Mouse (Mus musculus): Measurements from ENCODE around the gene Ilk. TPM values are rescaled to one million over a fixed set of nuclear protein-coding genes. Genes with fewer than 3 reads are reported as not detected.

The Ilk gene
- 30.6 and 38.7 TPM in 2 replicates for polyA plus RNA-seq (2012; ENCODE audit: low replicate concordance)

DNA sequence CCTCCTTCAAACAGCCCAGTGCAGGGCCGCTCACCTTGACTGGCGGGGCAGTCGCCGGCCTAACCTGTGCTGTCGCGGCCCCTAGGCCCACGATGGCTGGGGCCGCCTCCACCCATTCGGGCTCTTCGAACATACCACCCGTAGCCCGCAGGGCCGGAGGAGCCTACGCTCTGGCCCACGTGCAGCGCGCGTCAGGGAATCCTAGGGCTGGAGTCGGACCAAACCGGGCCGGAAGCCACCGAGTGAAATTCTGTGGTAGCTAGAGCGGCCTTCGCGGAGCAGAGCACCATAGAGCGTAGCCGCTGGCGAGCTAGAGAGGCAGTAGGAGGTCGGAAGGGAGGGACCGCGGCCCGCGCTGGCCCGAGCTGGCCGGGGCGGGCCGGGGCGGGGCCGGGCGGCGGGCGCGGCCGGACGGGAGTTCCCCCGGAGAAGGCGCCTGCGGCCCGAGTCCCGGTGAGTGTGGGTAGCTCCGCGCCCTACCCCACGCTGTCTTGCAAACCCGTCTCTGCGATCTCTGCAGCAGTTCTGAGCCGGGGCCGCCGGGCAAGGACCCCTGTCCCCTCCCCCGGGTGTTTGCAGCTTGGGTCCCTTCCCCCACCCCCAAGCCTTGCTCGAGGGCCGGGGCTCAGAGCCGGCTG lies at the start of gene Ilk:
TSS of gene Ilk (plus strand) at position 329 of the 638 bp plus-strand sequence.

GRCm38 (mm10) chr7:105736911-105737521 lies 624 bp downstream of the Ilk start, which contains the start of gene Rrp8:
Gene Rrp8, minus strand, starts transcription at chr7:105737385.

DNA sequence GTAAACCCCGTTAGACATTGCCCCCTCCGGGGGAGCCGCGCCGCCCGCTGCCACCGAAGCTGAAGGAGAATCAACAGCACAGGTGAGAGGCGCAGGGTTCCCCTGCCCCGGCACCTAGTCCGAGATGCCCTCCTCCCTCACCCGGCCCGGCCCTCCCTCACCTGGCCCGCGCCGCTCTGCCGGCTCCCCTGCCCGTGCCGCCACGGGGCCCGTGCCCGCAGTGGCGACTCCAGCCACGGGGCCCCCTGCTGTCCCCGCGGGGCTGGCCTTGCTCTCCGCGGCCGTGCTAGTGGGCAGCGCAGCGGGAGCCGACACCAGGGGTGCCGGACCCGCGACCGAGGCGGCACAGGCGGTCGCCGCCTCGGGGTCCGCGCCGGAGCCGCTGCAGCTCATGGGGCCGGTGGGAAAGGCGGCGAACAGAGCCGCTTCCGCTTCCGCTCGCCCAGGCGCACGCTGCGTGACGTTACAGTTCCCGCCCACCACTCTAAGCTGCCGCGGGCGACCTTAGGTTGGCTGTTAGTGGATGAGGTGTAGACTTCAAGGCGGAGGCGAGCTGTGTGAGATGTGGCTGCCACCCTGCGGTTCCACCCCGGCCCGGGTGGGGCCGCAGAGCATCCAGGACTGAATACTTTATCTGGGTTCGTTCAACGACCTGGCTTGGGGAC lies 7.7 kb downstream of the Ilk start, which contains the start of gene Taf10:
TSS of gene Taf10 (minus strand) at position 436 of the 665 bp plus-strand sequence.

DNA sequence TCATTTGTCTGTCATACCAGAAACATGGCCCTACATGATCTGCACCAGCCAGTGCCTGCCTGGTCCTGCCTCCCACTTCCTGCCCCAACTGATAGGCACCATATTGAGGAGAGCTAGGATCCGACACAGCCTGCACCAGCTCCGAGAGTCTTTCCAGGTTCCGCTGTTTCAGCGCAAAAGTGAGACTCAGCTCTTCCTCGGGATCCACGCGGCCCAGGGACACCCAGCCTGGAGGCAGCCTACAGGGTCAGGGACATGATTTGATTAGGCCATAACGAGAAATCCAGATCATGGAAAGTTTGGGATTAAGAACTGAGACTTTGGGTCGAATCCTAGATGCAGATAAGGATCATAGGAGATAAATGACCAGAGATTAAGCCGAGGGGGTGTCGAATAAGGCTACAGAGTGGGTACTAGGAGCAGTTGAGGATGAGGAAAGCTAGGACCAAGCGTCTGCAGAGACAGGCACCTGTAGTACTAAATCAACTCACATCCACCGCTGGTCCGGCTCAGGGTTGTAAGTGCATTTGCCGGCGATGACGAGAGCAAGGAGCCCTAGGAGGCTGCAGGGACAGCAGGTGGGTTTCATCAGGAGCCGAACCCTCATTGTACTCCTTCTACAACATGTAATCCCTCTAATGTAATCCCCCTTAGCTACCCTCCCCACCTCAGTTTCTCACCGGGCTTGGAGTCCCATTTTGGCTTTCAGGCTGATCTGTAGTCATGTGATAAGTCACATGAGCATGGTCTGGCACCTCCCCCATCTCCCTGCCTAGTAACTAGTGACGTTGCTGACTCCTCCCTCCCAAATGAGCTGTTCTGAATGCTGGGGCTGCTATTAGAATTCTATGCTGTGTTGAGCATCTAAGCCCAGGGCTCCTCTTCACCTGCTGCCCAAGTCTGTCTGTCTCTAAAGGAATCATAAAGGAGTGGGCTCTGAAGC lies 15.4 kb downstream of the Ilk start, which contains the start of gene Tpp1:
TSS of gene Tpp1 (minus strand) at position 745 of the 943 bp plus-strand sequence.

DNA sequence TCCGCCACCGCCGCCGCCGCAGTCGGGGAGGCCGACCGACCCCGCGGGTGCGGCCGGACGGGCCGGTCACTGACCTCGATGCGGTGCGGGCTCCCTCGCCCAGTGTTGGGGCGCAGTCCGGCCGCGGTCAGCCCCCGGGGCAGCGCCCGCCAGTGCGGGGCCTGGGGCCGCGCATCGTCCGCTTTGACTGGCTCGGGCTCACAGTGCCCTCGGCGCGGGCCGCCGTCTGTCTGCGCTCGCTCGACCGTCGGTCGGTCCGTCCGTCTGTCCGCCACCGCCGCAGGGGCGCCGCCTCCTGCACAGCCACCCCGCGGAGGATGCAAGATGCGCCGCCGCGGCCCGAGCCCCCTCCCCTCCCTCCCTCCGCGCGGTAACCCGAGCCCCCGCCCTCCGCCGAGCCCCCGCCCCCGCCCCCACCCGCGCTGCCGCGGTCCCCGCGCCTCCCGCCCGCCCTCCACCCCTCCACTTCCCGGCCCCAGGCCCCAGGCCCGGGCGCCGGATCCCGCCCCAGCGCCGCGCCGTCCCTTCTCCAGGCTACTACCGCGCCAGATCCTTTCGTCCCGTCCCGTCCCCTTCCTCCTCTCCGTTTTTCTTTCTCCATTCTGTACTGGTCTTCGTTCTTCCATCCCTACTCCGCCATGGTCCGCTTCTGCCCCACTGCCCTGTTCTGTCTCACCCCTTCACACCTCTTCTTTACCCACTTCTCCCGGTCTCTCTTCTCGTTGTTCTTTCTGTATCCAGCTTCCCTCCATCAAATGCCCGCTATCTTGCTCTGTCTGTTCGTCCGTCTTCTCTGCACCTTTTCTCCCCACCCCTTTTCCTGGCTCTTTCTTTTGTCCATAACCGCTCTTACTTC lies 51.1 kb downstream of the Ilk start, which contains the start of gene Dchs1:
TSS of gene Dchs1 (minus strand) at position 370 of the 856 bp plus-strand sequence.

Other genes with a start within 250 kb of the Ilk start
- gene Smpd1, start 182.2 kb upstream of the Ilk start, polyA plus RNA-seq (2012; ENCODE audit: low replicate concordance), result 27.1 and 27.5 TPM in 2 replicates
- gene Apbb1, start 154.9 kb upstream of the Ilk start, polyA plus RNA-seq (2012; ENCODE audit: low replicate concordance), result 3.8 and 5.9 TPM in 2 replicates
- not detected in 2 replicates for gene Hpx, start 136.5 kb upstream of the Ilk start, polyA plus RNA-seq (2012; ENCODE audit: low replicate concordance)
- gene Trim3, start 103.0 kb upstream of the Ilk start, polyA plus RNA-seq (2012; ENCODE audit: low replicate concordance), result 17.6 and 34.8 TPM in 2 replicates
- 181 and 245 TPM in 2 replicates for gene Timm10b, start 96.5 kb upstream of the Ilk start, polyA plus RNA-seq (2012; ENCODE audit: low replicate concordance)
- 48.8 and 71.0 TPM in 2 replicates for gene Arfip2, start 96.2 kb upstream of the Ilk start, polyA plus RNA-seq (2012; ENCODE audit: low replicate concordance)
- gene Gm45799, start 96.0 kb upstream of the Ilk start, polyA plus RNA-seq (2012; ENCODE audit: low replicate concordance), result 19.2 and 82.8 TPM in 2 replicates
- gene Dnhd1, start 85.8 kb upstream of the Ilk start, polyA plus RNA-seq (2012; ENCODE audit: low replicate concordance), result 0.36 and 0.73 TPM in 2 replicates
- 21.9 and 24.4 TPM in 2 replicates for gene Rrp8, start 793 bp downstream of the Ilk start, polyA plus RNA-seq (2012; ENCODE audit: low replicate concordance)
- gene Taf10, start 7.8 kb downstream of the Ilk start, polyA plus RNA-seq (2012; ENCODE audit: low replicate concordance), result 215 and 392 TPM in 2 replicates
- 65.0 and 83.6 TPM in 2 replicates for gene Tpp1, start 15.6 kb downstream of the Ilk start, polyA plus RNA-seq (2012; ENCODE audit: low replicate concordance)
- 0.22 and 0.67 TPM in 2 replicates for gene Dchs1, start 51.1 kb downstream of the Ilk start, polyA plus RNA-seq (2012; ENCODE audit: low replicate concordance)
- gene Mrpl17, start 74.5 kb downstream of the Ilk start, polyA plus RNA-seq (2012; ENCODE audit: low replicate concordance), result 46.0 and 85.0 TPM in 2 replicates
- gene Gm4070, start 217.4 kb downstream of the Ilk start, polyA plus RNA-seq (2012; ENCODE audit: low replicate concordance), result 3.3 and 7.4 TPM in 2 replicates